ENCODE assay signal across 8 mouse cellular contexts in genomic region chr14:45319237-45319610, GRCm38 (mm10). TPM values are rescaled to one million over a fixed set of nuclear protein-coding genes. Genes with fewer than 3 reads are reported as not detected.
A peak's percentile ranks its signal among the peaks of the same experiment; 100 is the strongest.
DNase-seq lines count a peak whose midpoint lies in the region; ATAC-seq and TF ChIP-seq lines count a peak whose summit lies in the region.

No protein-coding gene starts in this region.

- H3K4me1 ChIP-seq in heart, embryonic 12.5 days (replicated peaks) = peaks cover 34% of the 10 kb centered on the region
- H3K4me1 ChIP-seq in G1E (ENCODE audit: insufficient read depth, low read depth, low read length) = peaks cover 65% of the 10 kb centered on the region
- H3K4me1 ChIP-seq in forebrain, embryonic 15.5 days = peaks cover 26% of the 10 kb centered on the region

- DNase-seq in heart, adult 8-10 months (ENCODE audit: low spot score) = no peak
- DNase-seq in G1E (ENCODE audit: low spot score) = no peak
- DNase-seq in thymus, postnatal 4 days = no peak
- DNase-seq in frontal cortex, postnatal 25 days (ENCODE audit: low spot score in 2 of 2) = no peak
- DNase-seq in thymus, postnatal 10 days (ENCODE audit: low spot score in 2 of 2) = no peak

- ATAC-seq in heart, embryonic 12.5 days (ENCODE audit: insufficient number of reproducible peaks, low FRiP score) = no peak
- no peak for ATAC-seq in G1E (ENCODE audit: extremely low read depth, insufficient number of reproducible peaks, low FRiP score, poor library complexity, severe bottlenecking)
- no peak for ATAC-seq in forebrain, embryonic 15.5 days (replicated peaks)
- peak; percentile 54 for ATAC-seq in megakaryocyte progenitor cell, adult 5-6 weeks (replicated peaks; ENCODE audit: poor library complexity)

- no peaks in the 10 kb centered on the region for H3K9me3 ChIP-seq in heart, embryonic 12.5 days (replicated peaks)
- no peaks in the 10 kb centered on the region for H3K9me3 ChIP-seq in G1E (replicated peaks)
- H3K9me3 ChIP-seq in forebrain, embryonic 15.5 days = no peaks in the 10 kb centered on the region

- H3K4me2 ChIP-seq in heart, embryonic 12.5 days = peak overlapping the region; percentile 71; the same call in 1 of the 2 replicates
- no peak overlapping the region; the same call in 1 of the 2 replicates for H3K4me2 ChIP-seq in forebrain, embryonic 15.5 days (replicated peaks)

- no peak overlapping the region; the same call in 1 of the 2 replicates for H3K27ac ChIP-seq in heart, embryonic 12.5 days (ENCODE audit: poor library complexity, severe bottlenecking)
- peak overlapping the region; percentile 93 for H3K27ac ChIP-seq in forebrain, embryonic 15.5 days (replicated peaks)

- 57% methylated on average over 3 of the region's 3 CpGs for WGBS in heart, embryonic 12.5 days
- 63% methylated on average over 3 of the region's 3 CpGs for WGBS in forebrain, embryonic 15.5 days

- H3K36me3 ChIP-seq in heart, embryonic 12.5 days = no peaks in the 10 kb centered on the region
- peaks cover 9% of the 10 kb centered on the region for H3K36me3 ChIP-seq in G1E (replicated peaks)
- no peaks in the 10 kb centered on the region for H3K36me3 ChIP-seq in forebrain, embryonic 15.5 days

- H3K27me3 ChIP-seq in heart, embryonic 12.5 days (replicated peaks) = no peaks in the 10 kb centered on the region
- H3K27me3 ChIP-seq in G1E (ENCODE audit: insufficient read depth, low read length) = no peaks in the 10 kb centered on the region
- no peaks in the 10 kb centered on the region for H3K27me3 ChIP-seq in forebrain, embryonic 15.5 days

- no peak overlapping the region for H3K4me3 ChIP-seq in heart, embryonic 12.5 days
- H3K4me3 ChIP-seq in G1E (ENCODE audit: low read depth, low read length) = peak overlapping the region; percentile 4; the same call in 1 of the 2 replicates
- H3K4me3 ChIP-seq in forebrain, embryonic 15.5 days = peak overlapping the region; percentile 86; the same call in 1 of the 2 replicates

- TF ChIP-seq CTCF in G1E (IDR thresholded peaks at IDR 0.05; ENCODE audit: low read depth, low read length) = no peak

- no peak overlapping the region for H3K9ac ChIP-seq in heart, embryonic 12.5 days
- 0 out of 2 replicates have a peak overlapping the region, but pooled peaks have one; percentile 92 for H3K9ac ChIP-seq in forebrain, embryonic 15.5 days (replicated peaks)

RNA-seq across cellular contexts. Expression of gene Ero1l, which starts 0.7 kb away (rescaled TPM):
- 53.7 and 58.6 TPM in 2 replicates for polyA plus RNA-seq in heart, embryonic 12.5 days (2016; fragmentation: Nextera tagmentation; extraction: Ambion mirVana)
- total RNA-seq in heart, adult 8-10 months (2022) = 10 to 100 TPM; 17.3 to 26.7 (median 19.2) TPM
- total RNA-seq in G1E (2014; fragmentation: Nextera tagmentation) = 523 and 551 TPM in 2 replicates
- total RNA-seq in G1E (2017) = 603 and 672 TPM in 2 replicates
- 9.0 and 11.8 TPM in 2 replicates for polyA plus RNA-seq in G1E (2012)
- polyA plus RNA-seq in forebrain, embryonic 15.5 days (2015; fragmentation: Nextera tagmentation; extraction: Ambion mirVana) = 22.8 and 24.1 TPM in 2 replicates
- 137 and 148 TPM in 2 replicates for total RNA-seq in megakaryocyte progenitor cell, adult 5-6 weeks (2015)
- 72.8 and 86.0 TPM in 2 replicates for total RNA-seq in megakaryocyte progenitor cell, adult 5-6 weeks (2017)

RNA-seq across cellular contexts. Expression of gene Psmc6, which starts 10.4 kb away (rescaled TPM):
- 132 and 134 TPM in 2 replicates for polyA plus RNA-seq in heart, embryonic 12.5 days (2016; fragmentation: Nextera tagmentation; extraction: Ambion mirVana)
- total RNA-seq in heart, adult 8-10 months (2022) = 100 to 1,000 TPM in 1 of 4 experiments, 10 to 100 TPM in 3; 94.8 to 106 (median 95.4) TPM
- total RNA-seq in G1E (2014; fragmentation: Nextera tagmentation) (223 and 309 TPM in 2 replicates), G1E (2017) (318 and 319 TPM in 2 replicates)
- 10.5 and 11.5 TPM in 2 replicates for polyA plus RNA-seq in G1E (2012)
- polyA plus RNA-seq in forebrain, embryonic 15.5 days (2015; fragmentation: Nextera tagmentation; extraction: Ambion mirVana) = 170 and 179 TPM in 2 replicates
- 158 and 168 TPM in 2 replicates for total RNA-seq in megakaryocyte progenitor cell, adult 5-6 weeks (2015)
- total RNA-seq in megakaryocyte progenitor cell, adult 5-6 weeks (2017) = 186 and 238 TPM in 2 replicates

RNA-seq across cellular contexts. Expression of gene Styx, which starts 31.7 kb away (rescaled TPM):
- polyA plus RNA-seq in heart, embryonic 12.5 days (2016; fragmentation: Nextera tagmentation; extraction: Ambion mirVana) = 48.6 and 53.9 TPM in 2 replicates
- 10 to 100 TPM; 19.9 to 32.3 (median 29.2) TPM for total RNA-seq in heart, adult 8-10 months (2022)
- total RNA-seq in G1E (2014; fragmentation: Nextera tagmentation) (37.3 and 42.9 TPM in 2 replicates), G1E (2017) (30.7 and 33.3 TPM in 2 replicates)
- 102 and 142 TPM in 2 replicates for polyA plus RNA-seq in G1E (2012)
- polyA plus RNA-seq in forebrain, embryonic 15.5 days (2015; fragmentation: Nextera tagmentation; extraction: Ambion mirVana) = 63.2 and 65.3 TPM in 2 replicates
- 44.6 and 51.5 TPM in 2 replicates for total RNA-seq in megakaryocyte progenitor cell, adult 5-6 weeks (2015)
- total RNA-seq in megakaryocyte progenitor cell, adult 5-6 weeks (2017) = 18.7 and 19.7 TPM in 2 replicates
